Mouse (Mus musculus): ENCODE results near the gene Ccdc183. TPM values are rescaled to one million over a fixed set of nuclear protein-coding genes. Genes with fewer than 3 reads are reported as not detected.

Gene Ccdc183
- polyA plus RNA-seq, 1 experiment, result not detected

DNA sequence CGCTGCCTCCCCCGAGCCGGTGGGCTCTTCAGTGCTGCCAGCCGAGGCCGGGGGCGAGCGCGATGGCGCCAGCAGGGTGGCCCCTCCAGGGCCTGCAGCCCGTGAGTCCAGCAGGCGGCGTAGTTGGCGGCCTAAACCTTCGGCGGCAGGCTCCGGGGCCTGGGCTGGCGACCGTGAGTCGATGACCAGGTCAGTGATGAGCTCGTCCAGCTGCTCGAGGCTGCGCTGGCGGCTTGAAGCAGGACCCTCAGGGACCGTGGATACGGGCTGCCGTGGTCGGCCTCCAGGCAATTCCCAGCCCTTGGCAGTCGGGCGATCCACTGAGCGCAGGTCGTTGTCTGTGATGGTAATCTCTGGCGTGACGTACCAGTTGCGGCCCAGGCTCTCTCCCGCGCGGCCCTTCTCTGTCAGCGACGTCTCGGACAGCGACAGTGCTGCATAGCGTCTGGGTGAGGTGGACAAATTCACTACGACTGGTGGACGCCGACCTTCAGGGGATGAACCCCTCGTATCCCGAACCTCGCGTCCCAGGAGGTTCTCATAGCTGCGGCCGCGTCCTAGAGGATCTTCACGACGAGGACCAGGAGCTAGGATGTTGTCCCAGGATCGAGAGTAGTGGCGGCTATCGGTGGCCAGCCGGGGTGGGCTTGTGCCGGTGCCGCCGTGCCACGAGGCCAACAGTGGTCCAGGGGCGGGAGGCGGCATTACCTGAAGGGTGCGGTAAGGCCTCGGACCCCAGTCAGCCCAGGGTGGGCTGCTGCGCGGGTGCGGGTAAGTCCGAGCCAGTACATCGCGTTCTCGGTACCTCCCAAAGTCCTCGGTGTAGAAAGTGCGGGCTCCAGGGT, 39.3 kb downstream of the Ccdc183 start:
- DNase-seq (ENCODE audit: low spot score), result peak; percentile 33

DNA sequence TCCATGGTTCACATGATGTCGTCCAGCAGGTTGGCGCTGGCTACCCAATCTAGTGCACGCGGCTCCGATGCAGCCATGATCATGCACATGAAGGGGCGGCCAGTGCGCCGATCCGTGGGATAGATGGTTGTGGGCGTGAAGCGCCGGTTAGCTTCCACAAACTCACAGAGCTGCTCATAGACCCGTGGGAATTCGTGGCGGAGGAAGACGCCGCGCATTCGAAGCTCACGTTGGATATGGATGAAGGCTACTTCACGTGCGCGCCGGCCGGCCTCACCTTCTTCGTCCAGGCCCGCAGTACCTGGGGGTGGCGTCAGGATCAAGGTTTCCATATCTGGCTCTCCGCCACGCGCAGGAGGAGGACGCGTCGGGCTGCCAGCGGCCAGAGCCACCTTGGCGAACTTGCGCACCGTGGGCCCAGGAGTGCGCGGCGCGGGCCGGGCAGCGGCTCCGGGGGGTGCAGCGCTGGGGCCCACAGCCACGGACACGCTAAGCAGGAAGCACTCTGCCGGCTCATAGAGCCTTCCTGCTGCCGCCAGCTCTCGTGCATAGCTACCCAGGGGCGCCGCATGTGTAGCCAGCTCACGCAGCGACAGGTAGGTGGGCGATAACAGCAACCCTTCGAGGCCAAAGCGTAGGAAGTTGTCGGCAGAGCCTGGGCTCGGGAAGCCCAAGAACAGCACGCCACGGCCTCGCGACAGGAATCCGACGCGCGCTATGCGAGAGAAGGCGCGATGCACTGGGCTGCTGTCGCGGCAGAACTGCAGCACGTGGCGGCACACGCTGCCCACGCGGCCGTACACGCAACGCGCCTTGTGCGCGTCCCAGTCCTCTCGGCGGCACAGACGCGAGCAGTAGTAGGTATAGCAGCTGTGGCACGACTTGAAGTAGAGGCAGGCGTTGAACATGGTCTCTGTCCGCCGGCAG, 40.2 kb downstream of the Ccdc183 start:
- no peak for DNase-seq (ENCODE audit: low spot score)

DNA sequence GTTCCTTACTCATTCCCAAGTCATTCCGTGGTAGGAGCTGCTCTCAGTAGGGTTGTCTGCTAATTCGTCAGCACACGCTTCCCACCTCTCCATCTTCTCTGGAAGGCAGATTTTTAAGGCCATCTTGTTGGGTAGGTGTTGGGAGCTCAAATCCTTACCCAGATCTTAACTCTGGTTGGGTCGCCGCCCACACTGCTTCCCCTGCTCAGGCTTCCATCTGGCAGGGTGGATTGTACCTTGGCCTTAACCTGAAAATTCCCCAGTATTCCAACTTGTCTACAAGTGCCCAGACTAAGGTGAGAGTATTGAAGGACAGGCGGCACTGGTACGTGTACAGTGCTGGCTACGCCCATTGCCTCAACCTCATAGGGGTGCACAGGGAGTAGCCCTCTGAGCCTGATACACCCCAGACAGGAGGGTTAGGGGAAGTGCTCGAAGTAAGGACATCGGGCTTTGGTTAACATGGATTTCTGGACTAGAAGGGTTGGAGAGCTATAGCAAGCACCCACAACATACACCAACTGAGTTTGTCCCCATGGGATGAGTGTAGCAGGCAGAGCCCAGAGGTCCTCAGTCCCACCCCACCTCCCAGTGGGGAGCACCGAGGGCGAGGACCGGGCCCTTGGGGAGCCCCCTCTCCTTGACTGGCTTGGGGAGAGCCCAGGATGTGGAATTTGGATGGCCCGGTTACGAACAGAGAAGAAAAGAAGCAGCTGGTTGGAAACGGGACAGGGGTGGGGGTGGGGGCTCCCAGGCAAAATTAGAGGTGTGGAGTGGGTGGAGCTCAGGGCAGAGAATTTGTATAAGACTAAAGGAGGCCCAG, 41.2 kb downstream of the Ccdc183 start:
- no peak for DNase-seq (ENCODE audit: low spot score)

DNA sequence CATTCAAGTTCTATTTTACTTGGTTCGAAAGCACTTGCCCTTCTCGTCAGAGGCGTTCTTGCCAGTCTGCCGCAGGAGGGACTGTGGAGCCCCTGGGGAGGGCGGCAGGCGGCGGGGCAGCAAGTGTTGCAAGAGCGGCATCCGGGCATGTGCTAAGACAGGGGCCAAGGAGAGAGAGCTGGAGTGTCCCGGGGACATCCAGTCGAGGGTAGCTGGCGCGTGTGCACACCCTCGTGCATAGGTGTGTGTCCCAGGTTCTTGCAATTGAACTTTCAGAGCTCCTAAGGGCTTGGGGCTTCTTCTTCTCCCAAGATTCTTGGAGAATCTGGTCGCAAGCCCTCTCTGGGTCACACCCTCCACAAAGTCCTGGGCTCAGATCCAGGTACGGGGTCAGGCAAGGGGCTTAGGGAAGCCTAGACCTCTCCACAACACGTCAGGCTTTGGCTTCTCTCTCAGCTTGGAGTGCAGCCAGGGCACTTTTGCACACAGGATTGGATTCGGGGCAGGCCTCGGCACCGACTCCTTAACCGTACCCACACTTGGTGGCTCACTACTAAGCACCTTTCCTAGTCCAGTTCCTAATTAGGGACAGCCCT, 41.9 kb downstream of the Ccdc183 start:
- DNase-seq (ENCODE audit: low spot score), result peak; percentile 34

DNA sequence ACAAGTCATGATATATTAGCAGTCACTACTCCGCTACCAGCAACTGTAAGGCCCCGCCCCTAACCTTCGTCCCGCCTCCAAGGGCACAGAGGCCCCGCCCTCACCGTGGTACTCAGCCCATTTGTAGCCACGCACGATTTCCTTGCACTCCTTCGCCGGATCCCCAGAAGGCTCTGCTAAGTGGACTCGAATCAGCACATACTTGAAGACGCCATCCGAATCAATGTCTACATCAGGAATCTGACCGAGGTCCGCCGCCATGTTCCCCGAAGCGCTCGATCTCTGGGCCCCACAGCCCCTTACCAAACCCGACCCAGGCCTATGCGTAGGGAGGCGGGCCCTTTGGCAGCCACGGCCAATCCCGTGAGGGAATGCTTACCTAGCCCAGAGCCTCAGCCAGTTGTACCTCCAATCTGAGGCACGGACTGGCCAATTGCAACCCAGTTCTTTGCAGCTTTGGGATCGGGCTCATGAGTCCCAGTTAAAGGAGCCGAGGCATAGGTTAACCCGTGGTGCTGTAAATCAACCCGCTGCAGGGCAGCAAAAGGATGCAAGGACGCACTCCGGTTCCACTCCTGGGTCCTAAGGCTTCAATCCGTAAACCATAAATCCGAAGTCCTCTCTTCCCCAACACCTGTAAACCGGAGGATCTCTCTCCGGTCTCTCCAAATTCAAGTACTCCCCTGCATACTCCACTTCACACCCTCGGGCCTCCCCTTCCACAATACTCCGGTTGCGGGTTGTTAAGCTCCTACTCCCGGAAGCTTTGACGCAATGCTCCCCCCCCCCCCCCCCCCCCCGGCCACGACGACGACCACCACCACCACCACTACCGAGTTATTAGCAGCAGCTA, 42.7 kb downstream of the Ccdc183 start, which contains the start of the genes Mamdc4 and Phpt1:
Gene Mamdc4 (minus strand): TSS at position 267 of the 853 bp plus-strand sequence.
Gene Phpt1 (minus strand): TSS at position 646 of the 853 bp plus-strand sequence.
- DNase-seq (ENCODE audit: low spot score), result peak; percentile 90

DNA sequence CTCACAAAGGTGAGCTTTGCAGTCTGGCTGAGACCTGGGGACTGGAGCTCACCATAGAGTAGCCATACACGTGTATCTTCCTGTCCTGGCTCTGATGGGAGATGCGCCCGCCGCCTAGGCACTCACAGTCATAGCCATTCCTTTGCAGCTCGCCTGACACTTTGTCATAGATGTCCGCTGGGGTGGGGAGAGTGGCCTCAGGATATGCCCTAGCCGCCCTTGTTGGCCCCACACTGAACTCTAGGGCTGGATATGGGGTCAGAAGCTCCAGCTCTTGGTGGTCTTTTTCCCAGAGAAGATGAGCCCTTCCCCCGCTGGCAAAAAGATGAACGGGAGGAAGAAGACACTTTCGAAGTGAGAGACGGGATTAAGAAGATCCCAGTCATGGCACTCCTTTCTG, 43.3 kb downstream of the Ccdc183 start:
- DNase-seq (ENCODE audit: low spot score), result peak; percentile 24

DNA sequence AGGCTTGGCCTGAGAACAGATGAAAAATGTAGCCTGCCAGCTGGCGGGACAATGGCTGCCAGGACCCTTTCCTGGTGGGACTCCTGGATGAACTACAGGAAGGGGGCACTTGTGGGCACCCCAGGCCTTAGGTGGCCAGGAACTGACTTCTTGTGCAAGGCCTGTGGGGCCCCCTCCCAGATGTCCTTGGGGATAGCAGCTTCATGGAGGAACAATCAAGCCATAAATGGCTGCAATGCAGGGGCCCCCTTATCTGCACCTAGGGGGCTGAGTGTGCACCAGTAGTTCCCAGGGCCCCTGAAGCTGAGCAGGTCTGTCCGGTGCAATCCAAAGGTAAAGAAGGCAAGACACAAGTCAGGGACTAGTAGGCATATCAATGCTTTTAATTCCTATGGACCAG, 44.4 kb downstream of the Ccdc183 start:
- DNase-seq (ENCODE audit: low spot score), result no peak

DNA sequence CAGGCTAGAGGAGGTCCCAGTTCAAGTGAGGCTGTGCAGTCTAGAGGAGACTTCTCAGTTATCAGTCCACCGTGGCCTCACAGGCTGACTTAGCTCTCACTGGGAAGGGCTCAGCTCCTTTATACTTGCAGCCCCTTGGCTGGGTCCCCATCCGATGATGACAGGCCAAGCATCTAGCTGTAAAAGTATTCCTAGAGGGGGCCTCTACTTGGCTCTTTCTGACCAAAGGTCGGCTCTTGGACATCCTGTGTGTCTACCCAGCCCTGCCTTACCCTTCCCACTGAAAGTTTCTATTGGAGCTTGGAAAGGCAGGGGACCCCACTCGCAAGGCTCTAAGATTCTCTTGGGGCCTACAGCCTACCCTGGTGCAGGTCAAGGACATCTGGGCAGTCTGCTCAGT, 46.3 kb downstream of the Ccdc183 start:
- no peak for DNase-seq (ENCODE audit: low spot score)

DNA sequence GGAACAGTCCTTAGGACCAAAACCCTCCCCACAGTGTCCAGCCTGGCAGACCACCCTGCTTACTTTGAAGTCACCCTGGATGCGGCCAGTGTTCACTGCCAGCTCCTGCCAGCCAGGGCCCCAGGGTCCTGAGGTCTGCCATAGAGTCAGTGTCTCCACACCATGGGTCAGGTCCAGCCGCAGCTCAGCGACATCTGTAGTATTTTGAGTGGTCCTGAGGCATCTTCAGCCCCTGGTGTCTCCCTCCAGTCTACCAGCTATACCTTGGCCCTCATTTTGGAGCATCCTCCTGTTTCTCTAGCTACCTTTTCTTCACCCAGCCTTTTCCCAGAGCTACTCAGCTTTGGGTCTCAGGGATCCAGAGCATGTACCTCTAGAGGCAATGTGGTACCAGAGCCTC, 48.2 kb downstream of the Ccdc183 start:
- no peak for DNase-seq (ENCODE audit: low spot score)

DNA sequence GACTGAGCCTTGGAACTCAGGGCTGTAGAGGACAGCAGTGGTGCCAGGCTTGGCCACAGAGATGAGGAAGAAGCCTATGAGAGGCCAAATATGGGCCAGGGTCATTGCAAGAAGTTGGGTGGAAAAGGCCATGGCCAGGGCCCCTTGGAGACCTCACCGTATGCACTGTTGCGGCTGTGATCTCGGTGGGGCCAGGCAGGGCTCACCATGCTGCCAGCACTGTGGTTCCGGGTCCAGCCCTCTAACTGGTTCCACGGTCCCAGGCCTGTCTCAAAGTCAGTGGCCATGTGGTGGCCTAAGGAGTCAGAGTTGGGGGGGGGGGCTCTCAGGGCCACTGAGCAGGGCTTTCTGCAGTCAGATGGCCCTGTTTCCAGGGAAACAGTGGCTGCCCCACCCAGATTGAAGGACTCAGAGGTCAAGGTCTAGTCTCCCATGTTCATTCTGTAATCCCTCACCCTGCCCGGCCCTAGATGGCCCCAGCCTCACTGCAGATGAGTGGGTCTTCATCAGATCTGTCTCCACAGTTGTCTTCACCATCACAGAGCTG, 48.9 kb downstream of the Ccdc183 start:
- no peak for DNase-seq (ENCODE audit: low spot score)

DNA sequence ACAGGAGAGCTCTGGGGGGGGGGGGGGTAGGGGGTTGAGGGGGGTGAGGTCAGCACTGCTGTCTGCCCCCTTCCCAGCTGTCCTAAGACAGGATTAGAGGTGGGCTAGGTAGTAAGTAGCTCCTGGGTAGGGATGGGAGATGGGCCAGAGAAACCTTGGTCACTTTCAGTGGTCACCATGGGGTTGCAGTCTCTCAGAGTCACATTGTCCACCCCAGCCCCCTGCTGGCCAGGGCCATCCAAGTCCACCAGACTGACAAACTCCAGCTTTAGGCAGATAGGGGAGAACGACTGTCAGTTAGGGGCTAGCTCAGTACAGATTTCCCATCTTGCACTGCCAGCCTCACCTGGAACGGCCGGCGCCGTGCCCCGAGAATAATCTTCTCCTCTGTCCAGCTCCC, 50.9 kb downstream of the Ccdc183 start:
- no peak for DNase-seq (ENCODE audit: low spot score)

DNA sequence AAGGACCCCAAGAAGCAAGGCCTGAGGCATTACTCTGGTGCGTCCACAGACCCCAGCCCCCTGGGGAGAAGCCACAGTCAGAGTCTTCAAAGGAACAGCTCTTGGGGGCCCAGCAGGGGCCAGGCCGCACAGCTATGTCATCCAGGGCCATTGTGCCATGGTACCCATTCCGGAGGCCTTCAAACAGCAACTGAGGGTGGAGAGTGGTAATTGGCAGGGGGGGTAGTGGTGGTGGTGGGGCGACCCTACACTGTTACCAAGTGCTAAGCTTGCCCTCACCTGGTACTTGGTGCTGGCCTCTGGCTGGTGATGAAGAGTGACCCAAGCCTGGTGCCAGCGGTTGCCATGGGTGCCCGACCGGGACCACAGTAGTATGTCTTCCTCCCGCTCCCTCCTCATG, 51.7 kb downstream of the Ccdc183 start:
- no peak for DNase-seq (ENCODE audit: low spot score)

DNA sequence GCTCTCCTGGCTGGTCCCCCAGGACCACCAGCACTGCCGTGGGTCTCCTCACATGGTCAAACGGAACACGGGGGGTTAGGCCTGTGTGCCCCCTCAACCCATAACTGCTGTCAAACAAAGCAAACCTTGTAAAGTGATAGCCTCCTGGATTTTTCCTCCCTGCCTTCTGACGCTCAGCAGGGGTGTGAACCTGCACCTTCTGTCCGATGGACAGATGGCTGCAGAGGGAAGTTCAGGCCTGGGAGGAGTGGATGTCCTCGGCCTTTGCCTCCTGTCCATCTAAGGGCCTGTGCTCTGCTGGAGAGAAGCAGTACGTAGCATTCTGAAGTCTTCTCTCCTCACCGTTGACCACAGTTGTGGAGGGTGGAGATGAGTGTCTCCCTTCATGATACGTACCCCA, 55.5 kb downstream of the Ccdc183 start:
- no peak for DNase-seq (ENCODE audit: low spot score)

DNA sequence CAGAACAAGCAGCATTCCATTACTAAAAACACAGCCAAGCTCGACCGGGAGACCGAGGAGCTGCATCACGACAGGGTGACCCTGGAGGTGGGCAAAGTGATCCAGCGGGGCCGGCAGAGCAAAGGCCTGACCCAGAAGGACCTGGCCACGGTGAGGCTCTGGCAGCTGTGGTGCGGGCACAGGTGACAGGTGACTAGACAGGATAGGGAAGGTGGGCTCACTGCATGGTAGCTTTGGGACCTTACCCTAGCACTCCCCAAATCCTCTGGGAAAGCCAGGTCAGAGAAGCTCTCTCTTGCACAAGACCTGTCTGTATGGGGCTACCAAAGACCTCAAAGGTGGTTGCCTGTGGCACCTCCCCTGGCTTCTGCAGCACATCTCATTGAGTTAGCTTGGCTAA, 56.9 kb downstream of the Ccdc183 start:
- no peak for DNase-seq (ENCODE audit: low spot score)

DNA sequence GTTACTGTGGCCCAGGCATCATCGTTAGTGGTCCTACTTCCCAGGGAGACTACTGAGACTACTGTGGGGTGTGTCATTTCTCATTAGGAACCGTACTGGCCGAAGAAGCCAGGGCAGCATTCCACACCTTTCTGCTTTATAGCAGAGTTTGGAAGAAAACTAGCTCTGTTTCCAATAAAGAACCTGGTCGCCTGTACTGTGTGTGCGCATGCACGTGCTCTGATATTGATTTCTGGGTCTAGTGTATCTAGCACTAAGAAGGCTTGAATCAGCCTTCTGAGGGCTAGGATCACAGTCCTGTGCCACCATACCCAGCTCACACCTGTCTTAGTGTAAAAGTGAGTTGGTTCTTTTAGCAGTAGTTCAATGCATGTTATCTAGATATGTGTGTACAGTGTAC, 58.7 kb downstream of the Ccdc183 start:
- DNase-seq (ENCODE audit: low spot score), result no peak

Other genes starting within 250 kb of the Ccdc183 start
- gene Sapcd2, start 245.4 kb downstream of the Ccdc183 start, polyA plus RNA-seq (2012; rRNA removed), result 1.6 and 2.5 TPM in 2 replicates
- 104 and 107 TPM in 2 replicates for gene Entpd2, start 221.8 kb downstream of the Ccdc183 start, polyA plus RNA-seq (2012; rRNA removed)
- 103 and 126 TPM in 2 replicates for gene Npdc1, start 218.3 kb downstream of the Ccdc183 start, polyA plus RNA-seq (2012; rRNA removed)
- 0.19 and 0.29 TPM in 2 replicates for gene Fut7, start 194.4 kb downstream of the Ccdc183 start, polyA plus RNA-seq (2012; rRNA removed)
- gene Abca2, start 189.0 kb downstream of the Ccdc183 start, polyA plus RNA-seq (2012; rRNA removed), result 6.3 and 16.4 TPM in 2 replicates
- 0.69 and 2.2 TPM in 2 replicates for gene Clic3, start 160.8 kb downstream of the Ccdc183 start, polyA plus RNA-seq (2012; rRNA removed)
- 50.8 and 61.1 TPM in 2 replicates for gene Paxx, start 156.6 kb downstream of the Ccdc183 start, polyA plus RNA-seq (2012; rRNA removed)
- 0.38 and 0.74 TPM in 2 replicates for gene Ptgds, start 147.6 kb downstream of the Ccdc183 start, polyA plus RNA-seq (2012; rRNA removed)
- gene Lcn12, start 123.8 kb downstream of the Ccdc183 start, polyA plus RNA-seq (2012; rRNA removed), result not detected in 2 replicates
- 15.1 and 36.1 TPM in 2 replicates for gene Fbxw5, start 116.9 kb downstream of the Ccdc183 start, polyA plus RNA-seq (2012; rRNA removed)
- gene C8g, start 116.0 kb downstream of the Ccdc183 start, polyA plus RNA-seq (2012; rRNA removed), result 2.3 and 2.4 TPM in 2 replicates
- gene Traf2, start 70.7 kb downstream of the Ccdc183 start, polyA plus RNA-seq (2012; rRNA removed), result 15.5 and 15.7 TPM in 2 replicates
- 222 and 224 TPM in 2 replicates for gene Edf1, start 59.8 kb downstream of the Ccdc183 start, polyA plus RNA-seq (2012; rRNA removed)
- 1.3 and 1.4 TPM in 2 replicates for gene Mamdc4, start 42.8 kb downstream of the Ccdc183 start, polyA plus RNA-seq (2012; rRNA removed)
- 64.2 and 75.6 TPM in 2 replicates for gene Phpt1, start 42.5 kb downstream of the Ccdc183 start, polyA plus RNA-seq (2012; rRNA removed)
- 0.47 and 0.57 TPM in 2 replicates for gene Ajm1, start 35.9 kb downstream of the Ccdc183 start, polyA plus RNA-seq (2012; rRNA removed)
- gene Rabl6, start 9.2 kb downstream of the Ccdc183 start, polyA plus RNA-seq (2012; rRNA removed), result 66.5 and 73.8 TPM in 2 replicates
- gene Tmem141, start 4.3 kb upstream of the Ccdc183 start, polyA plus RNA-seq (2012; rRNA removed), result 55.4 and 59.7 TPM in 2 replicates
- 22.9 and 30.6 TPM in 2 replicates for gene Fcna, start 10.4 kb upstream of the Ccdc183 start, polyA plus RNA-seq (2012; rRNA removed)
- gene Lcn8, start 35.4 kb upstream of the Ccdc183 start, polyA plus RNA-seq (2012; rRNA removed), result 0.94 and 1.8 TPM in 2 replicates
- 0.32 TPM in 1 of 2 replicates, not detected in the other for gene Lcn5, start 40.3 kb upstream of the Ccdc183 start, polyA plus RNA-seq (2012; rRNA removed)
- gene Lcn6, start 59.1 kb upstream of the Ccdc183 start, polyA plus RNA-seq (2012; rRNA removed), result 0.36 and 0.63 TPM in 2 replicates
- gene Lcn10, start 65.0 kb upstream of the Ccdc183 start, polyA plus RNA-seq (2012; rRNA removed), result 0.06 TPM in 1 of 2 replicates, not detected in the other
- not detected in 2 replicates for gene Obp2a, start 82.4 kb upstream of the Ccdc183 start, polyA plus RNA-seq (2012; rRNA removed)
- gene Bmyc, start 89.1 kb upstream of the Ccdc183 start, polyA plus RNA-seq (2012; rRNA removed), result 30.9 and 41.7 TPM in 2 replicates
- not detected in 2 replicates for gene Obp2b, start 119.3 kb upstream of the Ccdc183 start, polyA plus RNA-seq (2012; rRNA removed)
- gene Lcn3, start 147.9 kb upstream of the Ccdc183 start, polyA plus RNA-seq (2012; rRNA removed), result not detected in 2 replicates
- not detected in 2 replicates for gene Lcn11, start 159.3 kb upstream of the Ccdc183 start, polyA plus RNA-seq (2012; rRNA removed)
- gene Gm13539, start 164.6 kb upstream of the Ccdc183 start, polyA plus RNA-seq (2012; rRNA removed), result not detected in 2 replicates
- not detected in 2 replicates for gene Glt6d1, start 198.2 kb upstream of the Ccdc183 start, polyA plus RNA-seq (2012; rRNA removed)
- not detected in 2 replicates for gene Lcn9, start 205.5 kb upstream of the Ccdc183 start, polyA plus RNA-seq (2012; rRNA removed)
- 0.04 TPM in 1 of 2 replicates, not detected in the other for gene Sohlh1, start 229.6 kb upstream of the Ccdc183 start, polyA plus RNA-seq (2012; rRNA removed)
- gene Kcnt1, start 246.1 kb upstream of the Ccdc183 start, polyA plus RNA-seq (2012; rRNA removed), result 6.7 and 7.4 TPM in 2 replicates

All from urinary bladder, adult 2 months (tissue).